Mouse (Mus musculus) gastrocnemius, postnatal 4 days (tissue): Measurements from ENCODE around the gene Uvssa. TPM values are rescaled to one million over a fixed set of nuclear protein-coding genes. Genes with fewer than 3 reads are reported as not detected.

ENCODE experiments used
- DNase-seq, 2 experiments: peaks; one replicate each; pipeline ENCODE4 v3.0.0; 2021 to 2022; ENCODE audit warnings: low spot score in 2 of 2, mixed read lengths in 2 of 2
- total RNA-seq, 2 experiments: library from RNA; stranded (reverse); gene quantifications; 2 replicates each; pipeline ENCODE4 v1.2.3; 2021

Uvssa gene
- total RNA-seq, 2 experiments from 2014 or later: 8.7 to 11.6 TPM

- DNase-seq: no peak
These were observed 6.7 kb upstream of the Uvssa start for GRCm38 (mm10) chr5:33371668-33372067.

- no peak for DNase-seq
These were observed 5.9 kb upstream of the Uvssa start for GRCm38 (mm10) chr5:33372331-33373038.

DNA sequence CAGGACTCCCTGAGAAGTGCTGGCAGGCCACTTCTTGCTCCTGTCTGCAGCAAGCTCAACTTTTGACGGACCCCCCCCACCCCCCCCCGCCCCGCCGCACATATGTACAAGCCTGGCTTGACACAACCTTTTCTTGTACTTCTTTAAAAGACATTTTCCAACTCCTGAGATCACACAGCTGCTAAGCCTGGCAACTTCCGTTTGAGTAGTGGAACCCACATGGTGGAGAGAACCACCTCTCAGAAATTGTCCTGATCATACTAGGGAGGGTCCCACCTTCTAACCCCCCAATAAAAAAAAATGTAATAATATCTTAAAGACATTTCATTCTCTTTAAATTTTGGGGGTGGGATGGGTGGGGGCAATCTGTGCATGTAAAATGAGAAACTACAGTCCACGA is 1.2 kb upstream of the Uvssa start:
- no peak for DNase-seq

- DNase-seq: peak in 1 of 2 experiments; percentile 40
These were observed 498 bp upstream of the Uvssa start for GRCm38 (mm10) chr5:33377801-33378301.

- no peak for DNase-seq
These were observed 9.2 kb downstream of the Uvssa start for GRCm38 (mm10) chr5:33387550-33387949.

DNA sequence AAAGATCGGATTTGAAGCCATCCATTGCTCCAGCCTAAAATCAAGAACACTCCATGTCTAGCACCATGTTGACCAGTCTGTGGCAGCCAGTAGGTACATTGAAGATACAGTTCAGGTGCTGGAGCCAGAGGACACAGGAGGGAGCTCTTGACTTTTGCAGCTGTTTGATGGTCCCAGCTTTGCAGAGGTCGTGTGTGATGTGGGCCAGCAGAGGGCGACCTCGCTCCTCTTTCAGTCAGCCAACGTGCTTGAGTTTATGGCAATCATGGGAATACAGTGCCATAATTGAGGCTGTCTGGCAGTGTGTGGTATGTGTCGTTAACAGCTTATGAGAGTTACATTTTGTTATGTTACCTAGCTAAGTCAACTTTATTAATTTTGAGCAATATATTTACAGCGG is 15.5 kb downstream of the Uvssa start:
- peak; percentile 53 to 68 for DNase-seq

- DNase-seq: no peak
These were observed 17.3 kb downstream of the Uvssa start for GRCm38 (mm10) chr5:33395693-33396092.

- DNase-seq: no peak
These were observed 18.5 kb downstream of the Uvssa start for GRCm38 (mm10) chr5:33396828-33397227.

GRCm38 (mm10) chr5:33400819-33401218 is 22.5 kb downstream of the Uvssa start:
- no peak for DNase-seq

DNA sequence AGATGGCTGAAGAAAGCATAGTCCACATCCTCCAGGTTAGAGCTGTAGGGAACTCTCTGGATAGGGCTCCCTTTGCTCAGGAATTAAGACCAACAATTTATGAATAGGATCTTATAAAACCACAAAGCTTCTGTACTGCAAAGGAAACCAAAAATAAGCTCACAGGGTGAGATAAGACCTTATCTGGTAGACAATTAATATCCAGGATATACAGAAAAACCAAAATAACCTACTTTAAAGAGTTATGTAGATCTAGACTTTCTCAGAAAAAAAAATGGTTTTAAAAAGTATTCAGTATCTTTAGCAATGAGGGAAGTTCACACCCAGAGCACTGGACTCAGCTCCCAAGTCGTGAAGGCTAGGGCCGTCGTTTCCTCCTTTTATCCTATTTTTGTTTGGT is 42.0 kb downstream of the Uvssa start:
- DNase-seq: no peak

- DNase-seq: no peak
These were observed 49.1 kb downstream of the Uvssa start for GRCm38 (mm10) chr5:33427461-33427860.

DNA sequence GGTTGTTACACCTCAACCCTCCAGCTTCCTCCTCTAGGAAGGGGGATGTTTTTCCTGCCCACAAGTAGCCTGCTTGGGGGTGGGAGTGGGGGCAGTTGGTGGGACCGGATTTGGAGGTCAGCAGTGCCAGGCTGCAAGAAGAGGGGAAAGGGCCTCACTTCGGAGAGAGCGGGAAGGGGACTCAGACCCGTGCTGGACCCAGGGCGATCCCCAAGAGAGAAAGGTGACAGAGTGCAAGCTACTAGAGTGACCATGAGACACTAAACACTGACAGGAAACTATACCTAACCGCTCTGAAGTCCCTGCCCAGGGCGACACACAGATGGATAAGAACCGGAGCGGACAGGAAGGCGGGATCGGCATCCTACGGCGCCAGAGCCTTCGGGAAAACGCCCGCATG is 51.8 kb downstream of the Uvssa start:
- no peak for DNase-seq

- DNase-seq: no peak
These were observed 52.3 kb downstream of the Uvssa start for GRCm38 (mm10) chr5:33430511-33431172.

DNA sequence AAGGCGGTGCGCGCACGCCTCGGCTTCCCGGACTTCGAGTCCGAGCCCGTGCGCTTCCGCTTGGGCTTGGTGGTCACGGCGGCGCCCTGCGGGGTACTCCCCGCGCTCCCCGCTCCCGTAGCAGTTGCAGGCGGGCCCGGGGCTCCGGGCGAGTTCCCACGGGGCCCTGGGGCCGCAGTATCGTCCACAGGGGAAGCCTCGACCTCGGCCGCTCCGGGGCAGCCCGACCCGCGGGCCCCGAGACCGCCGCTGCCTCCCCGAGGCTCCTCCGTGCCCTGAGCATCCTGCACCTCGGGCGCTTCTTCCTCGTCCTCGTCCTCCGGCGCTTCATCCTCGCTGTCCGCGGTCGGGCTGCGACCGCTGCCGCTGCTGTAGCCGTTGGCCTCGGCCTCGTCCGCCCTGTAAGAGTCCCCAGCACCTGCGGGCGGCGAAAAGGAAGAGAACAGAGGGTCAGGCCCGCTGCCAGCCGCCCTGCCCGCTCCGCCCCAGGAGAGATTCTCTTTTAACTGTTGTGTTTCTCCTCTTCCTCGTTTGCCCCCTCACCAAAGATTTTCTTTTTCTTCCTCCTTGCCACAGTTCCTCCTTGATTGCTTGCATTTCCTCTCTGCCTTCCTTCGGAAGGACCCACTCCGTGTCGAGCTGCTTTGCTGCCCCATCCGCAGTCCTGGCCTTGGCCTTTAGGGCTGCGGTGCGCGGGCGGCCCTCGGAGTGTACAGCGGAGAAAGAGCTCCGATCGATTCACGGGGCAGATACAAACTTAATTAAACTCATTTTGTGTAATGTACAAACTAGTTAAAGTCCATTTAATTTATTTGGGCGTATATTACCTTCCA is 53.0 kb downstream of the Uvssa start:
- no peak for DNase-seq

GRCm38 (mm10) chr5:33432057-33432935 is 53.9 kb downstream of the Uvssa start:
- no peak for DNase-seq

DNA sequence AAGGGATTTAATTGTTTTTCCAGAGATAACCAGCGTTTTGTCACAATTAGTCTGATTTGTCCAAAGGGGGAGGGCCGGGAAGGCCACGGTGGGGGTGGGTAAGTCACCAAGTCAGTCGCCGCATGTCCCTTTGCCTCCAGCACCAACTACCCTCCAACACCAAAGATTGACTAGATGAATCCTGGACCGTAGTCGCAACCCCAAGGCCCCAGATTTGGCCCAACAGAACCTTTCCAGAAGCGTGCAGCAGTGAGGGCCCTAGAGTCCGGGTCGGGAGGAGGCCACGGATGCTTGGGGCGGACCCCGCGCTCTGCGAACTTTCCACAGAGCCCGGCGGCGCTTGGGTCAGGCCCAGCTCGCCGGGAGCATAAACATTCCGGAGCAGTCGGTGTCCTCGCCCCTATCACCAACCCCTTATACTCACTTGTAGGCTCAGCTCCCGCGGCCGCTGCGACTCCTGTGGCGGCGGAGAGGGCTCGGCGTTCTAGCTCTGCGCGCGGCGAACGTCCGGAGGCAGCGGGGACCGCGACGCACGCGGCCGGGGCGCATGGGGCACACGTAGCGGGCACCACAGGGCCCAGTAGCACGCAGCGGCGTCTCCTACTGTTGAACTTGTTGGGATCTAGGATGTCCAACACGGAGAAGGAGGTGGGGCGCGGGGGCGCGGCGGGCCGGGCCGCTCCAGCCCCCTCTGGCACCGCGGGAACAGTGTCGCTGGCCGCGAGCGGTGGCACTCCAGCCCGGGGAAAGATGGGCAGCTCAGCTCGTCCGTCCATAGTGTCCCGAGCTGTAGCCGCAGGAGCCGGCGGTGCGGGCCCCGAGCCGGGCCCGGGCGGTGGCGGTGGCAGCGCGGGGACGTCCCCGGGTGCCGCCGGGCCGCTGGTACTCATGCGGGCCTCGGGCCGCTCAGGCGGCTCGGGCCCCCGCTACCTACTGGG is 55.1 kb downstream of the Uvssa start, which contains the start of gene Nkx1-1:
TSS of gene Nkx1-1 (minus strand) at position 776 of the 938 bp plus-strand sequence.
- no peak for DNase-seq

DNA sequence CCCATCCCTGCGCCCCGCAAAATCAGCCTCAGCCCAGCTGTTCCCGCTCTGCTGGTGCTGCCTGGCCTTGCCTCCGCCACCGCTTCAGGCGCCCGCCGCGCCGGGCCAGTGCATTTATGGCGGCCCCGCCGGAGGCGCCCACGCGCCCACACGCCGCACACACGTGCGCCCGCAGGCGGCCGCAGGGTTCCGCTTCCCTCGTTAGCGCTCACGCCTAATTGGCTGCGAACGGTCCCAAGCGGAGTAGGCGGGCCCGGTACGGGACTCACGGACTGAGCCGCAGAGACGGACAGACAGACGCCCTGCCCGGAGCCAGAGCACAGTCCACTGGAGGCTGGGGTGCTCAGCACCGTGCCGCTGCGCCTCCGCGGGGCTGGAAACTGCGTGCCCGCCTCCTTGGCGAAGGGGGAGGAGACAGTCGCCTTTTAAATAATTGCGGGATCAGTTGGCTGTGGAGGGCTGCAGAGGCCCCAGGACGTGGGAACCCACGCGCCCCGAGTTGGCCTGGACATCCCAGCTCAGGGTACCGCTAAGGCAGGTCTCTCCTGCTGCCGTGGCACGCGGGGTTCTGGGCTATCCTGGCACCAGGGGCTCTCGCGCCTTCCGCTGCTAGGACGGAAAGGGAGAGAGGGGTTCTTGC is 55.9 kb downstream of the Uvssa start:
- DNase-seq: no peak

DNA sequence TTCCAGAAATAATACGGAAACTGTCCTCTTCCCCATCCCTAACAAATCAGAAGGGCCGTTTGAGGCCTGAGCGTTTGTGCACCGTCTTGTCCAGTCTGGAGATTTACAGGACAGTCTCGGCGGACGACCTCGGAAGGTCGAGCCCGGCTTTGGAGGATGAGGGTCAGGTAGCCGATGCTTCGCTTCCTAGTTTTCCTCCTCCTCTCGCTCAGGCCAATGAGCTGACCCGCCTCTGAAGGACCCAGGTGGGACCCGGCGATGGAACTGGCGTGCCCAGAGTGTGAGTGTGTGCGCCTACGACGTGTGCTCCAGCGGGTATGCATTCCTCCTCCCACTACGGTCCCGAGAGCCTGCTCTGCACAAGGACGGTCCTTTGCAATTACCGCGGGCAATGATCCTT is 56.8 kb downstream of the Uvssa start:
- no peak for DNase-seq

DNA sequence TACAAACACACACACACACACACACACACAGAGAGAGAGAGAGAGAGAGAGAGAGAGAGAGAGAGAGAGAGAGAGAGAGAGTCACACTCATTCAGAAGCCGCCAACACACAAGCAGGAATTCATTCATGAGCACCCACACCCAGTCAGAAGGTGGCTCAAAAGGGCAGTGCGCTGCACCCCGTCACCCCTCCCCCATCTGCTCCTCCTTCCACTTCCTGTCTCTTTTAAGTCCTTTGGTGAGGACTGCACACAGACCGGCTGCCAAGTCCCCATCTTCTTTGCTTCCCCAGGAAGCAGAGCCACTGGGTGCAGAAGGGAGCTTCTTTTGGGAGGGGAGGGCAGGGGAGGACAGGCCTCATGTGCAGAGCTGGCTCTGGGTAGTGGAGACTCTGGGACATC is 57.6 kb downstream of the Uvssa start:
- DNase-seq: no peak
